Mouse (Mus musculus) forebrain, embryonic 10.5 days (tissue): ENCODE measurements around the gene Atp6v0a1. TPM values are rescaled to one million over a fixed set of nuclear protein-coding genes. Genes with fewer than 3 reads are reported as not detected.

Experiments used
- DNase-seq: peaks from one replicate; pipeline ENCODE4 v3.0.0-alpha.2; 2017; ENCODE audit warnings: low spot score; ENCODE audit errors: extremely low spot score
- H3K27ac ChIP-seq: fragments of 300-500 bp; sonication (generic); 2 replicates; pipeline ENCODE4 v1.5.1; 2016; ENCODE audit warnings: mild to moderate bottlenecking
- H3K27me3 ChIP-seq: fragments of 300-500 bp; sonication (generic); 2 replicates; pipeline ENCODE4 v1.6.1; 2016; ENCODE audit warnings: mild to moderate bottlenecking; ENCODE audit not compliant: poor library complexity, severe bottlenecking
- H3K36me3 ChIP-seq: fragments of 300-500 bp; sonication (generic); replicated peaks from 2 replicates; pipeline ENCODE4 v1.6.1; 2016; ENCODE audit warnings: mild to moderate bottlenecking, moderate library complexity
- H3K4me1 ChIP-seq: fragments of 300-500 bp; sonication (generic); 2 replicates; pipeline ENCODE4 v1.6.1; 2016
- H3K4me3 ChIP-seq: fragments of 300-500 bp; sonication (generic); 2 replicates; pipeline ENCODE4 v1.5.1; 2016; ENCODE audit warnings: mild to moderate bottlenecking, moderate library complexity
- H3K9me3 ChIP-seq: fragments of 300-500 bp; sonication (generic); 2 replicates; pipeline ENCODE4 v1.6.1; 2016; ENCODE audit warnings: mild to moderate bottlenecking, moderate library complexity
- WGBS: fragments of 180-500 bp; shearing (Covaris S2); methylation state at CpG from one replicate; pipeline ENCODE4 v1.1.7; 2016; 5-methylcytosine and 5-hydroxymethylcytosine counted together
- polyA plus RNA-seq: library from polyadenylated mRNA; unstranded; fragments of >200 nt; fragmentation: Nextera tagmentation; extraction: Ambion mirVana; gene quantifications from 2 replicates; pipeline ENCODE4 v1.2.1, GENCODE M21; 2016

Gene Atp6v0a1
- polyA plus RNA-seq = 34.5 and 36.9 TPM in 2 replicates

DNA sequence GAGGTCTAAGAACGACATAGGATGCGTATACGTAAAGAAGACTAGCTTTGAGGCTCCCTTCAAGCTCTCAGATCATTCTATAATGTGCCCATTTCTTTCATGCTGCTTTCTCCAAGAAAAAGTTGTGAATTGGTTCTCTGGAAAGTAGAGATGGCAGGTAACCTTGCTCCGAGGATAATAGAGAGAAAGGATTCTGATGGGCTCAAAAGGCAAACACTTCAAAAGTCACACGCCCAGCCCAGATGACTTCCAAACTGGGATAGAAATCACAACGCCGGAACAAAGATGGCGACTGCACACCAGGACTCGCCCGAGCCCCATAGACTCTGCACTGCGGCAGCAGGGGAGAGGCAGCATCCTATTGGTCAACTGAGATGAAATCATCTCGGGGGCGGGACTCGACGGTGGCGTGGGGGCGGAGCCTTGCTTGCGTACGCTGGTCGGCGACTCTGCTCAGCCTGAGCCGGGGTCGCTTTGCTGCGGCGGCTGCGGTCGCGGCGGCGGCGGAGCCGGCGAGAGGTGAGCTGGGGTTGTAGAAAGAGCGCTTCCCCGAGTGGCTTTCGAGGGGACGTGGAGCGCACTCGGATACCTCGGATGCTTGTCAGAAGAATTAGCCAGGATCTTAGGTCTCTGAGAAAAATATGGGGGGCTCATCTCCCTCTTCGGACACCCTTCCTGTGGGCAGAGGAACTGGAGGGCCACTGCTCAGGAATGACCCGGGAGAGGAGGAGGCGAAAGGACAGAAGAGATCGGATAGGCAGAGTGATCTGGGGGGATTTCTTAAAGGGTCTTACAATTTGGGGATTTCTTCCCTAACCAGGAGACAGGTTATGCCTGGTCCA is at the start of gene Atp6v0a1:
Gene Atp6v0a1, plus strand, starts transcription at position 407 of the 842 bp plus-strand sequence.
- DNase-seq = peak; percentile 97
- peaks cover 22% of the 10 kb centered on the region for H3K36me3 ChIP-seq
- peak within 1 kb of the TSS; percentile 89 for H3K27ac ChIP-seq
- WGBS = 1% methylated on average over 44 of the region's 44 CpGs
- H3K27me3 ChIP-seq = no peaks in the 10 kb centered on the region; the same call in 1 of the 2 replicates
- no peaks in the 10 kb centered on the region for H3K9me3 ChIP-seq
- peaks cover 24% of the 10 kb centered on the region for H3K4me1 ChIP-seq
- H3K4me3 ChIP-seq = peak within 1 kb of the TSS; percentile 74

DNA sequence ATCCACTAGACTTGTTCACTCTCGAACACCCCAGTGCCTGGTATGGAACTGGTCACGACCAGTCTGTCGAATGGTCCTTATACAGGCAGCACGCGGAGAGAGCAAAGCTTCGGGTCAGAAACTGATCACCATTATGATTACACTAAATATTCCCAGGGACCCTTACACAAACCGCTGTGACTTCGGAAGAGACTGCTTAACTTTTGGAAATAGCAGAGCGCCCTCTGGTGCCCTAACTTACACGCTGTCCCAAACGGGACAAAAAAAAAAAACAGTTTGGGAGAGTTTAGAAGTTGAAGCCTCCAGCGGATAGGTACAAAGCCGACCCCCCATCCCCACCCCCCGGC is 49.8 kb upstream of the Atp6v0a1 start:
- 6% methylated on average over 14 of the region's 14 CpGs for WGBS

DNA sequence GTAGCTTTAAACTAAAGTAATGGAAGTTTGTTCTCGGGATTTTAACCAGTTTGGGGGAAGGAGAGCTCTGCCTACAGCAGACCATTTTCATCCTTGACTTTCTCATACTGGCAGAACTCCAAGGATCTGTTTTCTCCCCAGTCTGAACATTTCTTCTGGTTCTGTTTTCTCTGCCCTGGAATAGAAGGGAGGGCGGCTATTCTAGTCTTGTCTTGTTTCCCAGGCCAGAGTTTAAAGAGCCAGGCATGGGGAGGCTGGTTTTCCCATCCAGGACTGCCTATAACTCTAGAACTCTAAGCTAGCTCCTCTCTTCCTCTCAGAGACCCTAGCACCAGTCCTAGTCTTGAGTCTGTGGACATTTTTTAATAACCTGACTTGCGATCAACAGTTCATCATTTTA is 49.4 kb upstream of the Atp6v0a1 start:
- Histone ChIP-seq H3K9me3 (no peaks in the 10 kb centered on the region), H3K36me3 (no peaks in the 10 kb centered on the region), H3K27ac (no peak overlapping the region), H3K27me3 (peaks cover 68% of the 10 kb centered on the region), H3K4me3 (no peak overlapping the region), H3K4me1 (peaks cover 18% of the 10 kb centered on the region)
- WGBS = 32% methylated on average over 3 of the region's 3 CpGs
- no peak for DNase-seq

More for the DNA sequence above, 49.8 kb upstream of the Atp6v0a1 start:
- H3K27me3 ChIP-seq = peaks cover 64% of the 10 kb centered on the region
- H3K4me1 ChIP-seq = peaks cover 18% of the 10 kb centered on the region
- H3K9me3 ChIP-seq = no peaks in the 10 kb centered on the region
- H3K36me3 ChIP-seq = no peaks in the 10 kb centered on the region
- H3K4me3 ChIP-seq = peak overlapping the region; percentile 42
- DNase-seq = peak; percentile 47
- H3K27ac ChIP-seq = no peak overlapping the region

DNA sequence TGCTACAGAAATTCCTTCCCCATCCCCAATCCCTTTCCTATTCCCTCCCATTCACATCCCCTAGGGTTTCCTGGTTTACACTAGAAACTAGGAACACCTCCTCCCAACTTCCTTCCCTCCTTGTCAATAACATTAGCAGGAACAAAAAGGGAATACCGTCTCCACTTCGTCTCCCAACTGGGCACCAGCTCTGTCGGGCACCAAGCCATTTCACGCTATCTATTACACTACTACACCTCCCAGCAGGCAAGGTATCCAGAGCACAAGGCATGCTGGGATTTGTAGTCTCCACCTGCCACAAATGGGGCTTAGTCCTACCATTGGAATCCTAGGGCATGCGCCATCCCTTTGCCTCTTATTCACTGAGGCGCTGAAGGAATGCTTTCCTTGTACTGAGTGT is 48.7 kb upstream of the Atp6v0a1 start:
- Histone ChIP-seq H3K36me3 (no peaks in the 10 kb centered on the region), H3K27ac (no peak overlapping the region), H3K27me3 (peaks cover 75% of the 10 kb centered on the region), H3K4me3 (peak overlapping the region; percentile 25), H3K9me3 (no peaks in the 10 kb centered on the region), H3K4me1 (peaks cover 18% of the 10 kb centered on the region)
- DNase-seq = no peak
- 15% methylated on average over 6 of the region's 6 CpGs for WGBS

GRCm38 (mm10) chr11:100962371-100962911 is 46.8 kb upstream of the Atp6v0a1 start:
- H3K4me1 ChIP-seq = peaks cover 18% of the 10 kb centered on the region
- H3K27ac ChIP-seq = no peak overlapping the region
- H3K36me3 ChIP-seq = no peaks in the 10 kb centered on the region
- no peaks in the 10 kb centered on the region for H3K9me3 ChIP-seq
- H3K4me3 ChIP-seq = no peak overlapping the region
- WGBS = 72% methylated on average over 9 of the region's 9 CpGs
- peaks cover 80% of the 10 kb centered on the region for H3K27me3 ChIP-seq
- DNase-seq = no peak

- WGBS = 90% methylated on average over 9 of the region's 9 CpGs
- Histone ChIP-seq H3K4me3 (no peak overlapping the region), H3K9me3 (no peaks in the 10 kb centered on the region), H3K27me3 (peaks cover 80% of the 10 kb centered on the region), H3K36me3 (no peaks in the 10 kb centered on the region), H3K27ac (no peak overlapping the region), H3K4me1 (peaks cover 15% of the 10 kb centered on the region)
- no peak for DNase-seq
These were observed 45.6 kb upstream of the Atp6v0a1 start for GRCm38 (mm10) chr11:100963647-100964046.

GRCm38 (mm10) chr11:100964180-100964579 is 45.1 kb upstream of the Atp6v0a1 start:
- H3K4me3 ChIP-seq = no peak overlapping the region
- H3K9me3 ChIP-seq = no peaks in the 10 kb centered on the region
- no peak for DNase-seq
- no peaks in the 10 kb centered on the region for H3K36me3 ChIP-seq
- H3K27ac ChIP-seq = no peak overlapping the region
- H3K27me3 ChIP-seq = peaks cover 80% of the 10 kb centered on the region
- H3K4me1 ChIP-seq = peaks cover 11% of the 10 kb centered on the region
- WGBS = 89% methylated on average over 7 of the region's 7 CpGs

- Histone ChIP-seq H3K4me3 (no peak overlapping the region), H3K9me3 (no peaks in the 10 kb centered on the region), H3K36me3 (no peaks in the 10 kb centered on the region), H3K27ac (no peak overlapping the region), H3K27me3 (peaks cover 80% of the 10 kb centered on the region), H3K4me1 (peaks cover 17% of the 10 kb centered on the region)
- WGBS = 80% methylated on average over 6 of the region's 6 CpGs
- no peak for DNase-seq
These were observed 44.2 kb upstream of the Atp6v0a1 start for GRCm38 (mm10) chr11:100964901-100965542.

GRCm38 (mm10) chr11:100965760-100966159 is 43.5 kb upstream of the Atp6v0a1 start:
- no peak for DNase-seq
- 81% methylated on average over 6 of the region's 6 CpGs for WGBS
- no peaks in the 10 kb centered on the region for H3K36me3 ChIP-seq
- no peaks in the 10 kb centered on the region for H3K9me3 ChIP-seq
- no peak overlapping the region for H3K27ac ChIP-seq
- peaks cover 80% of the 10 kb centered on the region for H3K27me3 ChIP-seq
- H3K4me3 ChIP-seq = no peak overlapping the region
- H3K4me1 ChIP-seq = peaks cover 19% of the 10 kb centered on the region

DNA sequence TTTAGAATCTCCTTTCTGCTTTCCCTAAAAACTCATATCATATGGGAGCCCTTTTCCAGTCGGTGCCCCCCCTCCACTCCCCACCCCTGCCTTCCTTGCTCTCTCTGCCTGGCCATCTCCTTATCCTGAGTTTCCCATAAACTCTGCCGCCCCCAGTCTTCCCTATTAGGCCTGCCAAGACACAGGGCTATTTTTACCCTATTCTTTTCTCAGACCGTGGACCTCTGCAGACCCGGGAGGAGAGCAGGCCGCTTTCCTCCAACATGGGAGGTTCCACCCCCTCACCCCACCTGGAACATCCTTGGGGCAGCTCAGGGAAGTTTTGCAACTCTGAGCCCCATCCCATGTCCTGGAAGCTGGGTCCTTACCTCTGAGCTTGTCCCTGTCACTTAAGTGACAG is 41.9 kb upstream of the Atp6v0a1 start:
- 69% methylated on average over 5 of the region's 5 CpGs for WGBS

GRCm38 (mm10) chr11:100967881-100968420 is 41.3 kb upstream of the Atp6v0a1 start:
- Histone ChIP-seq H3K27me3 (peaks cover 94% of the 10 kb centered on the region), H3K4me3 (0 out of 2 replicates have a peak overlapping the region, but pooled peaks have one; percentile 47), H3K9me3 (no peaks in the 10 kb centered on the region), H3K36me3 (no peaks in the 10 kb centered on the region), H3K27ac (no peak overlapping the region), H3K4me1 (peaks cover 18% of the 10 kb centered on the region)
- DNase-seq = no peak
- WGBS = 87% methylated on average over 5 of the region's 5 CpGs

More for the DNA sequence above, 41.9 kb upstream of the Atp6v0a1 start:
- Histone ChIP-seq H3K27ac (no peak overlapping the region), H3K4me1 (peaks cover 18% of the 10 kb centered on the region), H3K27me3 (peaks cover 92% of the 10 kb centered on the region), H3K9me3 (no peaks in the 10 kb centered on the region), H3K36me3 (no peaks in the 10 kb centered on the region), H3K4me3 (no peak overlapping the region)
- DNase-seq = no peak

GRCm38 (mm10) chr11:100968501-100968900 is 40.8 kb upstream of the Atp6v0a1 start:
- DNase-seq = no peak
- H3K4me3 ChIP-seq = 0 out of 2 replicates have a peak overlapping the region, but pooled peaks have one; percentile 47
- H3K9me3 ChIP-seq = no peaks in the 10 kb centered on the region
- no peak overlapping the region for H3K27ac ChIP-seq
- H3K36me3 ChIP-seq = no peaks in the 10 kb centered on the region
- peaks cover 18% of the 10 kb centered on the region for H3K4me1 ChIP-seq
- 83% methylated on average over 5 of the region's 5 CpGs for WGBS
- peaks cover 100% of the 10 kb centered on the region for H3K27me3 ChIP-seq
